Mouse (Mus musculus): ENCODE measurements around the gene Kng1. TPM values are rescaled to one million over a fixed set of nuclear protein-coding genes. Genes with fewer than 3 reads are reported as not detected.
"Not testable (repeated sequence)": the region's sequence is repeated elsewhere in the genome, so short reads cannot be mapped to it uniquely, and the experiment has no call there.

The Kng1 gene
- polyA plus RNA-seq (2015; fragmentation: Nextera tagmentation; extraction: Ambion mirVana), result 6.6 and 10.9 TPM in 2 replicates

DNA sequence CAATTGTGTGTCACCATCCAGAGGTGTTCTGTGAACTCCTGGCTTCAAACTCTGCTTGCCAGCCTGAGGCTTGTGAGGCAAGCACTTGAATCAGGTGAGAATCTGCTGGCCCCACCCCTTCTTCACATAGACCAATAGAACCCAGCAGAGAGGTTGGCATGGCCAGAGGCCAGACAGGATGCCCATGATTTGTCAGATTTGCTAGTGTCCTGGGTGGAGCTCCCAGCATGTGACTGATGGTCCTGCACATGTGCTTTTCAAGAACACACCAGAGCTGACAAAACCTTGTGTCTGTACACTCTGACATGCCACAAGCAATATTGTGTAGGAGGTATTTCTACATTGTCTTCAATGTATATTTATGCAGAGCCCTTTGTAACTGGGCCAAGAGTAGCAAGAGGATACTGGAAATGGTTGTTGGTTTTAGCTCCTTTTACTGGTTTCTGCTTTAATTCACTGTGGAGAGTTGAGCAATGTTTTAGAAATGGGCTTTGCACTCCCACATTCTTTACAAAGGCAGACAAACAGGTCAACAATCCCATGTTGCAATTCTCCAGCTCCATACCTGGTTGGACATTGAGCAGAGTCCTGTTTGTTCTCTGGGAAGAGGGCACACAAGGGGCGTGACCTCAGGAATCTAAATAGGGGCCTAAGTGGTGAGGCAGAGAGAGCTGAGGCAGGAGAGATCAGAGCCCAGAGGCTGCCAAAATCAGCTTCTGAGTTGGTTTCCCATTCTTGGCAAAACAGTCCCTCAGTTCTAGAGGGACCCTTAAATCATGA is at the start of gene Kng1:
TSS of gene Kng1 (plus strand) at position 198 of the 780 bp plus-strand sequence.
- H3K27ac ChIP-seq; H3K9ac ChIP-seq; ATAC-seq; H3K4me1 ChIP-seq (replicated peaks); H3K9me3 ChIP-seq; H3K36me3 ChIP-seq; H3K4me2 ChIP-seq (replicated peaks); H3K4me3 ChIP-seq (replicated peaks); H3K27me3 ChIP-seq (replicated peaks): not testable (repeated sequence)
- 68% methylated on average over 1 of the region's 1 CpGs for WGBS

DNA sequence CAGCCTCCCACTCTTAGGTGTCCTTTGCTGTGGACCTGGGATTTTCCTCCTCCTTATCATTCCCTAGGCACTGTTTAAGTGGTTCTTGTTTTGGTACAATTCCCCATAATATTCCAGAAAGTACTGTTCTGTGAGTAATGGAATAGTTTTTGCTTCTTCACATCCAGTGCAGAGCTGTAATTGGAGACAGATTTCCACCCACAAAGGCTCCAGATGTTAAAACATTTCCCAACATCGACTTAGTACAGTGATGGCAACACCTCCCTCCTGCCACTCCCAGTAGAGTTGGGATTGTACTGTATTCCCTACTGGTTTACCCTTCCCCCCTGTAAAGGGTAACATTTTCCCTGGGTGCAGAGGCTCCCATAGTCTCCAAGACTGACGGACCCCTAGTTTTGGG is 43.9 kb upstream of the Kng1 start:
- H3K4me1 ChIP-seq (replicated peaks); H3K9ac ChIP-seq; H3K4me2 ChIP-seq (replicated peaks); H3K4me3 ChIP-seq (replicated peaks); H3K27me3 ChIP-seq (replicated peaks); ATAC-seq; H3K27ac ChIP-seq; H3K36me3 ChIP-seq; H3K9me3 ChIP-seq: not testable (repeated sequence)
- WGBS, result 72% methylated on average over 2 of the region's 2 CpGs

GRCm38 (mm10) chr16:23014645-23015044 is 43.0 kb upstream of the Kng1 start:
- not testable (repeated sequence) for H3K27ac ChIP-seq; ATAC-seq; H3K9me3 ChIP-seq; H3K36me3 ChIP-seq; H3K27me3 ChIP-seq (replicated peaks); H3K4me3 ChIP-seq (replicated peaks); H3K4me2 ChIP-seq (replicated peaks); H3K9ac ChIP-seq; H3K4me1 ChIP-seq (replicated peaks)
- WGBS, result 88% methylated on average over 8 of the region's 8 CpGs

DNA sequence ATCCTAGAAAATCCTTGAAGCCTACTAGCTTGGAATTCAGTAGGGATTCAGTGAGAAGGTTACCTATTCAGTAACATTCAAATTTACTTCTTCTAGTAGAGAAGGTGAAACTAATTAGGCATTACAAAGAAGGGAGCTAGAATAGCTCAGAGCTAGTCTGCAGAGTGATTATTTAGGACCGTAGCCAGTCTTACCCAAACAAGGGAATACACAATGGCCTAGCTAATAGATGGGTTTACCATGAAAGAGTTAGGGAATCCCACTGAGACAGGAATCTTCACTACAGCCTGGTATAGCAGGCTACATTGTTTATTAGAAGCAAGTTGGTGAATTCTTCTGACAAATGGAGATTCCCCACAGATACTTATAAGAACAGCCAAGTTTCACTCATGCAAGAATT is 37.1 kb upstream of the Kng1 start:
- not testable (repeated sequence) for ATAC-seq; H3K27me3 ChIP-seq (replicated peaks); H3K27ac ChIP-seq; H3K4me2 ChIP-seq (replicated peaks); H3K4me1 ChIP-seq (replicated peaks); H3K4me3 ChIP-seq (replicated peaks); H3K36me3 ChIP-seq; H3K9ac ChIP-seq; H3K9me3 ChIP-seq
- WGBS, result 41% methylated on average over 1 of the region's 1 CpGs

DNA sequence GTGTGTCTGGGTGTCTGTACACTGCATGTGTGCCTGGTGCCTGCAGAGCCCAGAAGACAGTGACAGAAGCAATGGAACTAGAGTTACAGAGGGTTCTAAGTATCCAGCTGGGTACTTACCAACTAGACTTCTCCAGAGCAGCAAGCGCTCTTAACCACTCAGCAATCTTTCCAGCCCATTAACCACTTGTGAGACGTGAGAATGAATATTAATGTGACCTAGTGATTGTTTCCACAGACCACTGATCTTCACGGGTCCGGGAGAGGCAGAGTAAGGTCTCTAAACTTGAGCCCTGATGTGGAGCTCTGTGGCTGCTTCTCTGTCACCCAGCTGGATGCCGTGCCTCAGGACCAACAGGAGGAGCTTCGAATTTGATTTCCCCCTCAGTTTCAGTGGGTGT is 32.6 kb upstream of the Kng1 start:
- Histone ChIP-seq H3K4me3 (replicated peaks) (no peak overlapping the region), H3K27ac (no peak overlapping the region), H3K9ac (no peak overlapping the region), H3K4me2 (replicated peaks) (no peak overlapping the region), H3K36me3 (no peaks in the 10 kb centered on the region), H3K27me3 (replicated peaks) (no peaks in the 10 kb centered on the region), H3K9me3 (no peaks in the 10 kb centered on the region), H3K4me1 (replicated peaks) (no peaks in the 10 kb centered on the region)
- 74% methylated on average over 6 of the region's 6 CpGs for WGBS
- no peak for ATAC-seq

GRCm38 (mm10) chr16:23026582-23026981 is 31.1 kb upstream of the Kng1 start:
- ATAC-seq, result no peak
- H3K4me1 ChIP-seq (replicated peaks), result no peaks in the 10 kb centered on the region
- H3K9ac ChIP-seq, result no peak overlapping the region
- no peaks in the 10 kb centered on the region for H3K9me3 ChIP-seq
- H3K4me3 ChIP-seq (replicated peaks), result no peak overlapping the region
- H3K27me3 ChIP-seq (replicated peaks), result no peaks in the 10 kb centered on the region
- no peak overlapping the region for H3K4me2 ChIP-seq (replicated peaks)
- no peaks in the 10 kb centered on the region for H3K36me3 ChIP-seq
- H3K27ac ChIP-seq, result no peak overlapping the region

- not testable (repeated sequence) for H3K9ac ChIP-seq; H3K36me3 ChIP-seq; H3K4me2 ChIP-seq (replicated peaks); H3K27me3 ChIP-seq (replicated peaks); H3K9me3 ChIP-seq; H3K27ac ChIP-seq; H3K4me1 ChIP-seq (replicated peaks); H3K4me3 ChIP-seq (replicated peaks); ATAC-seq
- 32% methylated on average over 3 of the region's 3 CpGs for WGBS
Observed at GRCm38 (mm10) chr16:23027341-23027740, 30.3 kb upstream of the Kng1 start.

GRCm38 (mm10) chr16:23028966-23029600 is 28.6 kb upstream of the Kng1 start, which contains the start of gene Kng2:
Gene Kng2, minus strand, starts transcription at chr16:23029482.
- not testable (repeated sequence) for ATAC-seq

GRCm38 (mm10) chr16:23030673-23031435 is 26.8 kb upstream of the Kng1 start:
- Histone ChIP-seq H3K36me3 (no peaks in the 10 kb centered on the region), H3K9me3 (no peaks in the 10 kb centered on the region), H3K27ac (no peak overlapping the region), H3K4me3 (replicated peaks) (no peak overlapping the region), H3K4me2 (replicated peaks) (no peak overlapping the region), H3K27me3 (replicated peaks) (no peaks in the 10 kb centered on the region), H3K9ac (no peak overlapping the region), H3K4me1 (replicated peaks) (no peaks in the 10 kb centered on the region)
- 84% methylated on average over 5 of the region's 5 CpGs for WGBS
- no peak for ATAC-seq

More at GRCm38 (mm10) chr16:23028966-23029600, 28.6 kb upstream of the Kng1 start, which contains the start of gene Kng2:
- 88% methylated on average over 3 of the region's 3 CpGs for WGBS
- not testable (repeated sequence) for H3K27ac ChIP-seq; H3K4me1 ChIP-seq (replicated peaks); H3K9ac ChIP-seq; H3K9me3 ChIP-seq; H3K27me3 ChIP-seq (replicated peaks); H3K4me3 ChIP-seq (replicated peaks); H3K36me3 ChIP-seq; H3K4me2 ChIP-seq (replicated peaks)

DNA sequence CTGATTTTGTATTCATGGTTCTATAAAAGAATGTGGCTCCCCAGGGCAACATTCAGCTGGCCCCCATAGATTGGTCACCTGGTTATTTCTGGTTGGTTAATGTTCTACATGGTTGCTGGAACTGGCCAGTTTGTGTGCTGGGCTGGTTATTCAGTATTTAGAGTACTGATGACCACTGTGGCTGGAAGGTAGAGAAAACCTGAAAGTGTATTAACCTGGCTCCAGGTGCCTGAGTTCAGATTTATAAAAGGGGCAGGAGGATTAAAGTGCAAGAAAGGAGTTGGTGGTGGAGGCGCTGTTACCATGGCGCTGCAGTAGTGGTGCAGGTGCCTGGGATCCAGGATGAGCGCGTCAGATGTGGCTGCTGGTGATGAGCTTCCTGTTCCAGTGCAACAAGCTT is 24.0 kb upstream of the Kng1 start:
- H3K9ac ChIP-seq, result no peak overlapping the region
- no peaks in the 10 kb centered on the region for H3K9me3 ChIP-seq
- no peak overlapping the region for H3K4me2 ChIP-seq (replicated peaks)
- no peak overlapping the region for H3K4me3 ChIP-seq (replicated peaks)
- WGBS, result 94% methylated on average over 4 of the region's 4 CpGs
- no peaks in the 10 kb centered on the region for H3K4me1 ChIP-seq (replicated peaks)
- H3K27me3 ChIP-seq (replicated peaks), result no peaks in the 10 kb centered on the region
- no peak overlapping the region for H3K27ac ChIP-seq
- no peak for ATAC-seq
- no peaks in the 10 kb centered on the region for H3K36me3 ChIP-seq

GRCm38 (mm10) chr16:23037744-23038143 is 19.9 kb upstream of the Kng1 start:
- ATAC-seq, result no peak
- H3K27ac ChIP-seq, result no peak overlapping the region
- H3K4me2 ChIP-seq (replicated peaks), result no peak overlapping the region
- no peak overlapping the region for H3K4me3 ChIP-seq (replicated peaks)
- H3K4me1 ChIP-seq (replicated peaks), result no peaks in the 10 kb centered on the region
- H3K9ac ChIP-seq, result no peak overlapping the region
- no peaks in the 10 kb centered on the region for H3K36me3 ChIP-seq
- H3K27me3 ChIP-seq (replicated peaks), result no peaks in the 10 kb centered on the region
- 58% methylated on average over 7 of the region's 7 CpGs for WGBS
- H3K9me3 ChIP-seq, result no peaks in the 10 kb centered on the region

GRCm38 (mm10) chr16:23039281-23039680 is 18.4 kb upstream of the Kng1 start:
- H3K36me3 ChIP-seq, result no peaks in the 10 kb centered on the region
- H3K9ac ChIP-seq, result no peak overlapping the region
- 90% methylated on average over 4 of the region's 4 CpGs for WGBS
- no peak overlapping the region for H3K4me3 ChIP-seq (replicated peaks)
- no peaks in the 10 kb centered on the region for H3K27me3 ChIP-seq (replicated peaks)
- ATAC-seq, result no peak
- no peaks in the 10 kb centered on the region for H3K4me1 ChIP-seq (replicated peaks)
- no peaks in the 10 kb centered on the region for H3K9me3 ChIP-seq
- no peak overlapping the region for H3K4me2 ChIP-seq (replicated peaks)
- H3K27ac ChIP-seq, result no peak overlapping the region
